Mouse (Mus musculus): Measurements from ENCODE around the gene Xrcc5. TPM values are rescaled to one million over a fixed set of nuclear protein-coding genes. Genes with fewer than 3 reads are reported as not detected.

Gene Xrcc5
- 24.3 TPM for polyA plus RNA-seq (2014; fragmentation: Illumina TruSeq; extraction: RNeasy Lipid Tissue Mini Kit (QIAGEN cat#74804); ENCODE audit: low read depth, low replicate concordance)

GRCm38 (mm10) chr1:72307317-72307798 is at the start of gene Xrcc5:
Gene Xrcc5 (plus strand): TSS chr1:72307421.

GRCm38 (mm10) chr1:72283992-72284485 is 23.2 kb upstream of the Xrcc5 start, which contains the start of the genes Pecr and Tmem169:
Gene Pecr (minus strand): TSS chr1:72284314.
Gene Tmem169 (plus strand): TSS chr1:72284369.

Other genes with a start within 250 kb of the Xrcc5 start
- 11.9 TPM for gene Mreg, start 95.1 kb upstream of the Xrcc5 start, polyA plus RNA-seq (2014; fragmentation: Illumina TruSeq; extraction: RNeasy Lipid Tissue Mini Kit (QIAGEN cat#74804); ENCODE audit: low read depth, low replicate concordance)
- 1.5 TPM for gene Pecr, start 23.1 kb upstream of the Xrcc5 start, polyA plus RNA-seq (2014; fragmentation: Illumina TruSeq; extraction: RNeasy Lipid Tissue Mini Kit (QIAGEN cat#74804); ENCODE audit: low read depth, low replicate concordance)
- 0.70 TPM for gene Tmem169, start 23.1 kb upstream of the Xrcc5 start, polyA plus RNA-seq (2014; fragmentation: Illumina TruSeq; extraction: RNeasy Lipid Tissue Mini Kit (QIAGEN cat#74804); ENCODE audit: low read depth, low replicate concordance)
- 0.08 TPM for gene March4, start 229.5 kb downstream of the Xrcc5 start, polyA plus RNA-seq (2014; fragmentation: Illumina TruSeq; extraction: RNeasy Lipid Tissue Mini Kit (QIAGEN cat#74804); ENCODE audit: low read depth, low replicate concordance)